Comparison of ENCODE assay signal across 8 mouse cellular contexts in the genomic region with DNA sequence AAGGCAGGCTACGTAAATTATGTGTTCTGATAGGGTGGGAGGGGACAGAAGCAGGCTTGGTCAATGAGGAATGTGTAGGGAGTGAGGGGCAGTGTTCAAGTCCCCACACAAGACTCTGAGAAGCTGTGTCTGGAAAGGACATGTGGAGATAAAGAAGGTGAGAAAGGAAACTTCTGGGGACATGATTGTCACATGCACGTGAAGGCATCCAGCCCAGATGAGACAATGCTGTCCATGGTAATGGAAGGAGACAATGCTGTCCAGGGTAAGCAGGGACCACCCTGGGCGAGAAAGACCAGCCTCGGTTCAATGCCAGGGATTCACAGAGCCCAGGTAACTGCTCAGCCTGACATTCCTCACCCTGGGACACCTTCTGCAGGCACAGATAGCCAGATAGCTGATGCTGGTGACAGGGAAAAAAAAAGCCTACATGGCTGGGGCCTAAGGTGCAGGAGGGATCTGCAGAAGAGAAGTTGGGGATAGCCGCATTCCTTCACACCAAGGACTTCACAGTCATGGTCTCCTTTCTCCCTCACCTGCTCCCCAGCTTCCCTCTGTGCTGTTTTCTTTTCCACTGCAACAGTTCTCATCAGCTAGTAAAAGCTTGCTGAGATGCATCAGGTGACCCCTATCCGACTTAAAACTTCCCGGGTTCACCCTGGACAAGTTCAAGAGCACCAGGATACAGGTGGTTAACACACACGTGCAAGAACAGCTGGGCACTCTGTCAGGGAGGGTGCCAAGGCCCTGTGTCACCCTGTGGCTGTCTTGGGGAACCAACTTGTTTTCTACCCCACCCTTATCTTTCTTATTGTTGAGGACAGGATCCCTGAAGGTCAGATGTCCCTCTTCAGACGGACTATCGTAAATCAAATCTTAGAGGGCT. TPM values are rescaled to one million over a fixed set of nuclear protein-coding genes. Genes with fewer than 3 reads are reported as not detected.
DNase-seq lines count a peak whose midpoint lies in the region; ATAC-seq and TF ChIP-seq lines count a peak whose summit lies in the region.
"Had no signal": no experiment of that assay in that cellular context is flagged by ENCODE, and none has a peak within 500 bp of the region (broad histone marks: within the 10 kb centered on the region; RNA-seq: fewer than 3 reads in every experiment).

No protein-coding gene starts in this region.

- peak overlapping the region; percentile 57 for H3K4me2 ChIP-seq in kidney, embryonic 15.5 days
- peak overlapping the region; percentile 71 for H3K4me2 ChIP-seq in heart, embryonic 16.5 days (ENCODE audit: low read depth, low read length)
- H3K4me2 ChIP-seq in hindbrain, postnatal 0 days (ENCODE audit: low read depth, low read length): peak overlapping the region; percentile 47
- peak overlapping the region; percentile 45; the same call in 1 of the 2 replicates for H3K4me2 ChIP-seq in midbrain, embryonic 15.5 days

- DNase-seq in kidney, adult 18-20 months: no peak
- DNase-seq in hindbrain, postnatal 0 days (ENCODE audit: low spot score): no peak
- DNase-seq in left cerebral cortex, adult 11 months (ENCODE audit: low spot score): no peak
- no peak for DNase-seq in adrenal gland, postnatal 36 days
- DNase-seq: layer of hippocampus, postnatal 36 days had no signal

- H3K9ac ChIP-seq in kidney, embryonic 15.5 days: no peak overlapping the region
- no peak overlapping the region for H3K9ac ChIP-seq in heart, embryonic 16.5 days (ENCODE audit: low read length)
- 0 out of 2 replicates have a peak overlapping the region, but pooled peaks have one; percentile 15 for H3K9ac ChIP-seq in hindbrain, postnatal 0 days (replicated peaks; ENCODE audit: low read length)
- no peak overlapping the region for H3K9ac ChIP-seq in midbrain, embryonic 15.5 days

- H3K36me3 ChIP-seq in kidney, embryonic 15.5 days: no peaks in the 10 kb centered on the region
- no peaks in the 10 kb centered on the region for H3K36me3 ChIP-seq in heart, embryonic 16.5 days (ENCODE audit: control insufficient read depth, insufficient read depth)
- H3K36me3 ChIP-seq in hindbrain, postnatal 0 days (ENCODE audit: insufficient read depth, low read length): no peaks in the 10 kb centered on the region
- H3K36me3 ChIP-seq in midbrain, embryonic 15.5 days (replicated peaks): no peaks in the 10 kb centered on the region

- H3K4me1 ChIP-seq in kidney, embryonic 15.5 days: peaks cover 37% of the 10 kb centered on the region
- H3K4me1 ChIP-seq in heart, embryonic 16.5 days (ENCODE audit: control insufficient read depth, insufficient read depth, low read length): peaks cover 11% of the 10 kb centered on the region
- H3K4me1 ChIP-seq in hindbrain, postnatal 0 days (ENCODE audit: insufficient read depth, low read length): peaks cover 15% of the 10 kb centered on the region
- peaks cover 8% of the 10 kb centered on the region; the same call in 1 of the 2 replicates for H3K4me1 ChIP-seq in midbrain, embryonic 15.5 days

- H3K9me3 ChIP-seq in kidney, embryonic 15.5 days (replicated peaks): no peaks in the 10 kb centered on the region
- H3K9me3 ChIP-seq in heart, embryonic 16.5 days (replicated peaks; ENCODE audit: control insufficient read depth, low read length): no peaks in the 10 kb centered on the region
- no peaks in the 10 kb centered on the region for H3K9me3 ChIP-seq in hindbrain, postnatal 0 days (ENCODE audit: low read length)
- H3K9me3 ChIP-seq in midbrain, embryonic 15.5 days: no peaks in the 10 kb centered on the region

- WGBS in kidney, embryonic 15.5 days: 66% methylated on average over 10 of the region's 10 CpGs
- WGBS in heart, embryonic 16.5 days: 67% methylated on average over 10 of the region's 10 CpGs
- 70% methylated on average over 10 of the region's 10 CpGs for WGBS in hindbrain, postnatal 0 days
- WGBS in midbrain, embryonic 15.5 days: 82% methylated on average over 10 of the region's 10 CpGs

- peak overlapping the region; percentile 36 for H3K4me3 ChIP-seq in kidney, embryonic 15.5 days (replicated peaks)
- peak overlapping the region; percentile 52; the same call in 1 of the 2 replicates for H3K4me3 ChIP-seq in heart, embryonic 16.5 days (ENCODE audit: low read length)
- H3K4me3 ChIP-seq in hindbrain, postnatal 0 days (ENCODE audit: low read length): no peak overlapping the region
- no peak overlapping the region for H3K4me3 ChIP-seq in midbrain, embryonic 15.5 days

- H3K27ac ChIP-seq in kidney, embryonic 15.5 days: peak overlapping the region; percentile 85
- H3K27ac ChIP-seq in heart, embryonic 16.5 days (ENCODE audit: low read length): no peak overlapping the region
- peak overlapping the region; percentile 60; the same call in 1 of the 2 replicates for H3K27ac ChIP-seq in hindbrain, postnatal 0 days
- no peak overlapping the region for H3K27ac ChIP-seq in midbrain, embryonic 15.5 days

- 0 out of 2 replicates have a peak, but pooled peaks have one; percentile 4 for ATAC-seq in kidney, embryonic 15.5 days (replicated peaks; ENCODE audit: low FRiP score)
- ATAC-seq in heart, embryonic 16.5 days (replicated peaks; ENCODE audit: extremely low read depth, insufficient read depth, low FRiP score): no peak
- ATAC-seq in hindbrain, postnatal 0 days: no peak
- no peak for ATAC-seq in midbrain, embryonic 15.5 days (replicated peaks)

- no peak for TF ChIP-seq CTCF in hindbrain, postnatal 0 days (IDR thresholded peaks at IDR 0.05; ENCODE audit: low read depth)

- H3K27me3 ChIP-seq in kidney, embryonic 15.5 days: no peaks in the 10 kb centered on the region
- no peaks in the 10 kb centered on the region for H3K27me3 ChIP-seq in heart, embryonic 16.5 days (ENCODE audit: control insufficient read depth, insufficient read depth, low read length)
- no peaks in the 10 kb centered on the region for H3K27me3 ChIP-seq in hindbrain, postnatal 0 days (ENCODE audit: insufficient read depth, low read length)
- no peaks in the 10 kb centered on the region; the same call in 1 of the 2 replicates for H3K27me3 ChIP-seq in midbrain, embryonic 15.5 days (replicated peaks)

RNA-seq across cellular contexts. Expression of a gene that starts 21.9 kb away (rescaled TPM):
- 1.4 and 1.6 TPM in 2 replicates for polyA plus RNA-seq in kidney, embryonic 15.5 days (2015; fragmentation: Nextera tagmentation; extraction: Ambion mirVana)
- polyA plus RNA-seq in heart, embryonic 16.5 days (2015; fragmentation: Nextera tagmentation; extraction: Ambion mirVana): 0.62 and 0.64 TPM in 2 replicates
- total RNA-seq in hindbrain, postnatal 0 days (2014; rRNA removed): 0.86 and 1.7 TPM in 2 replicates
- polyA plus RNA-seq in hindbrain, postnatal 0 days (2015; fragmentation: Nextera tagmentation; extraction: Ambion mirVana): 0.52 and 1.0 TPM in 2 replicates
- polyA plus RNA-seq in midbrain, embryonic 15.5 days (2015; fragmentation: Nextera tagmentation; extraction: Ambion mirVana): 0.26 and 0.40 TPM in 2 replicates
- total RNA-seq in adrenal gland, postnatal 36 days (2021): 1 to 10 TPM; 2.0 to 2.4 TPM

Comparison
In these comparisons a context has a peak if more than half of its experiments do, and no peak if none do; other contexts are left out.
1. H3K27ac ChIP-seq: peak in kidney, embryonic 15.5 days (single experiment) and hindbrain, postnatal 0 days (single experiment); none in heart, embryonic 16.5 days (single experiment) and midbrain, embryonic 15.5 days (single experiment).
2. H3K4me3 ChIP-seq: peak in kidney, embryonic 15.5 days (single experiment) and heart, embryonic 16.5 days (single experiment); none in hindbrain, postnatal 0 days (single experiment) and midbrain, embryonic 15.5 days (single experiment).
3. Peak in every context shown above with its lines, with median percentiles within 50 percentile points of each other: H3K4me2 ChIP-seq.